9 mouse cellular contexts compared by ENCODE assay signal in genomic region chr16:62758340-62758739, GRCm38 (mm10). TPM values are rescaled to one million over a fixed set of nuclear protein-coding genes. Genes with fewer than 3 reads are reported as not detected.
DNase-seq lines count a peak whose midpoint lies in the region; ATAC-seq and TF ChIP-seq lines count a peak whose summit lies in the region.
"Had no signal": no experiment of that assay in that cellular context is flagged by ENCODE, and none has a peak within 500 bp of the region (broad histone marks: within the 10 kb centered on the region; RNA-seq: fewer than 3 reads in every experiment).

No protein-coding gene starts in this region.

- H3K9me3 ChIP-seq in embryonic facial prominence, embryonic 14.5 days (ENCODE audit: control insufficient read depth, low read length): peaks cover 6% of the 10 kb centered on the region; the same call in 1 of the 2 replicates
- H3K9me3 ChIP-seq in forebrain, embryonic 15.5 days: no peaks in the 10 kb centered on the region
- no peaks in the 10 kb centered on the region for H3K9me3 ChIP-seq in hindbrain, postnatal 0 days (ENCODE audit: low read length)

- ATAC-seq in embryonic facial prominence, embryonic 14.5 days (ENCODE audit: low read depth): no peak
- no peak for ATAC-seq in forebrain, embryonic 15.5 days (replicated peaks)
- ATAC-seq in hindbrain, postnatal 0 days: no peak

- no peak overlapping the region for H3K9ac ChIP-seq in embryonic facial prominence, embryonic 14.5 days (ENCODE audit: low read depth, low read length)
- H3K9ac ChIP-seq in forebrain, embryonic 15.5 days (replicated peaks): no peak overlapping the region
- H3K9ac ChIP-seq in hindbrain, postnatal 0 days (replicated peaks; ENCODE audit: low read length): no peak overlapping the region

- H3K4me1 ChIP-seq in embryonic facial prominence, embryonic 14.5 days (ENCODE audit: control insufficient read depth, insufficient read depth, low read length): no peaks in the 10 kb centered on the region
- H3K4me1 ChIP-seq in forebrain, embryonic 15.5 days: no peaks in the 10 kb centered on the region
- no peaks in the 10 kb centered on the region for H3K4me1 ChIP-seq in hindbrain, postnatal 0 days (ENCODE audit: insufficient read depth, low read length)

- no peak for TF ChIP-seq CTCF in hindbrain, postnatal 0 days (IDR thresholded peaks at IDR 0.05; ENCODE audit: low read depth)

- peak; percentile 7 for DNase-seq in urinary bladder, postnatal 14 days (ENCODE audit: low spot score)
- DNase-seq in urinary bladder, postnatal 10 days (ENCODE audit: low spot score): no peak
- DNase-seq in embryonic facial prominence, embryonic 14.5 days (ENCODE audit: low spot score): peak; percentile 27
- DNase-seq in lung, postnatal 14 days: peak; percentile 9
- DNase-seq in thymus, postnatal 25 days: peak; percentile 39
- DNase-seq in cerebellum, adult 18-20 months: no peak
- DNase-seq in hindbrain, postnatal 0 days (ENCODE audit: low spot score): no peak

- H3K4me2 ChIP-seq in embryonic facial prominence, embryonic 14.5 days (ENCODE audit: low read depth, low read length): no peak overlapping the region
- no peak overlapping the region for H3K4me2 ChIP-seq in forebrain, embryonic 15.5 days (replicated peaks)
- H3K4me2 ChIP-seq in hindbrain, postnatal 0 days (ENCODE audit: low read depth, low read length): no peak overlapping the region

- 94% methylated on average over 2 of the region's 2 CpGs for WGBS in embryonic facial prominence, embryonic 14.5 days
- WGBS in forebrain, embryonic 15.5 days: 100% methylated on average over 2 of the region's 2 CpGs
- WGBS in hindbrain, postnatal 0 days: 91% methylated on average over 2 of the region's 2 CpGs

- H3K4me3 ChIP-seq in embryonic facial prominence, embryonic 14.5 days (ENCODE audit: low read depth, low read length): no peak overlapping the region
- H3K4me3 ChIP-seq in forebrain, embryonic 15.5 days: no peak overlapping the region
- no peak overlapping the region for H3K4me3 ChIP-seq in hindbrain, postnatal 0 days (ENCODE audit: low read length)

- H3K36me3 ChIP-seq in embryonic facial prominence, embryonic 14.5 days (ENCODE audit: control insufficient read depth, insufficient read depth, low read length): no peaks in the 10 kb centered on the region
- no peaks in the 10 kb centered on the region for H3K36me3 ChIP-seq in forebrain, embryonic 15.5 days
- no peaks in the 10 kb centered on the region for H3K36me3 ChIP-seq in hindbrain, postnatal 0 days (ENCODE audit: insufficient read depth, low read length)

- H3K27ac ChIP-seq in embryonic facial prominence, embryonic 14.5 days (replicated peaks; ENCODE audit: low read depth, low read length): no peak overlapping the region
- no peak overlapping the region for H3K27ac ChIP-seq in forebrain, embryonic 15.5 days (replicated peaks)
- no peak overlapping the region for H3K27ac ChIP-seq in hindbrain, postnatal 0 days

- H3K27me3 ChIP-seq in embryonic facial prominence, embryonic 14.5 days (replicated peaks; ENCODE audit: control insufficient read depth, insufficient read depth, low read length): no peaks in the 10 kb centered on the region
- H3K27me3 ChIP-seq in forebrain, embryonic 15.5 days: no peaks in the 10 kb centered on the region
- no peaks in the 10 kb centered on the region for H3K27me3 ChIP-seq in hindbrain, postnatal 0 days (ENCODE audit: insufficient read depth, low read length)

RNA-seq across cellular contexts. Expression of gene Nsun3, which starts 28.3 kb away (rescaled TPM):
- polyA plus RNA-seq in embryonic facial prominence, embryonic 14.5 days (2014; fragmentation: Nextera tagmentation; extraction: Ambion mirVana): 7.3 and 10.2 TPM in 2 replicates
- 10.7 and 13.4 TPM in 2 replicates for polyA plus RNA-seq in forebrain, embryonic 15.5 days (2015; fragmentation: Nextera tagmentation; extraction: Ambion mirVana)
- 8.9 and 9.9 TPM in 2 replicates for total RNA-seq in hindbrain, postnatal 0 days (2014; rRNA removed)
- polyA plus RNA-seq in hindbrain, postnatal 0 days (2015; fragmentation: Nextera tagmentation; extraction: Ambion mirVana): 8.6 and 8.7 TPM in 2 replicates

RNA-seq across cellular contexts. Expression of gene Stx19, which starts 56.1 kb away (rescaled TPM):
- polyA plus RNA-seq in embryonic facial prominence, embryonic 14.5 days (2014; fragmentation: Nextera tagmentation; extraction: Ambion mirVana): 0.63 and 0.69 TPM in 2 replicates
- polyA plus RNA-seq in forebrain, embryonic 15.5 days (2015; fragmentation: Nextera tagmentation; extraction: Ambion mirVana): 0.20 and 0.59 TPM in 2 replicates
- not detected in 2 replicates for total RNA-seq in hindbrain, postnatal 0 days (2014; rRNA removed)
- polyA plus RNA-seq in hindbrain, postnatal 0 days (2015; fragmentation: Nextera tagmentation; extraction: Ambion mirVana): 0.16 TPM in 2 replicates
- polyA plus RNA-seq: cortical plate, adult 2 months had no signal

Comparison
In these comparisons a context has a peak if more than half of its experiments do, and no peak if none do; other contexts are left out.
1. DNase-seq: peak in urinary bladder, postnatal 14 days (single experiment), embryonic facial prominence, embryonic 14.5 days (single experiment), lung, postnatal 14 days (single experiment) and thymus, postnatal 25 days (single experiment); none in urinary bladder, postnatal 10 days (single experiment), cerebellum, adult 18-20 months (0 of 2) and hindbrain, postnatal 0 days (single experiment).